Mouse (Mus musculus): ENCODE results near the gene P2rx4. TPM values are rescaled to one million over a fixed set of nuclear protein-coding genes. Genes with fewer than 3 reads are reported as not detected.

Gene P2rx4
- polyA plus RNA-seq, 1 experiment from 2014 or later: 16.7 TPM

Small RNA genes within 50 kb of the gene (microRNA-seq; reads per million reads assigned to microRNA genes)
- gene Mir8115: not detected

Other genes with a start within 250 kb of the P2rx4 start
- gene Atp2a2, start 205.3 kb upstream of the P2rx4 start, polyA plus RNA-seq (2015; fragmentation: Nextera tagmentation; extraction: Ambion mirVana): 39.4 and 41.2 TPM in 2 replicates
- gene Ift81, start 93.0 kb upstream of the P2rx4 start, polyA plus RNA-seq (2015; fragmentation: Nextera tagmentation; extraction: Ambion mirVana): 70.2 and 70.7 TPM in 2 replicates
- 5.6 and 6.5 TPM in 2 replicates for gene P2rx7, start 63.6 kb upstream of the P2rx4 start, polyA plus RNA-seq (2015; fragmentation: Nextera tagmentation; extraction: Ambion mirVana)
- gene Camkk2, start 71.9 kb downstream of the P2rx4 start, polyA plus RNA-seq (2015; fragmentation: Nextera tagmentation; extraction: Ambion mirVana): 59.1 and 60.3 TPM in 2 replicates
- 518 and 521 TPM in 2 replicates for gene Anapc5, start 113.8 kb downstream of the P2rx4 start, polyA plus RNA-seq (2015; fragmentation: Nextera tagmentation; extraction: Ambion mirVana)
- 48.4 and 50.6 TPM in 2 replicates for gene Rnf34, start 142.5 kb downstream of the P2rx4 start, polyA plus RNA-seq (2015; fragmentation: Nextera tagmentation; extraction: Ambion mirVana)